Mouse (Mus musculus) forebrain, embryonic 14.5 days (tissue): Measurements from ENCODE around the gene Dzip1. TPM values are rescaled to one million over a fixed set of nuclear protein-coding genes. Genes with fewer than 3 reads are reported as not detected.

Source experiments
- ATAC-seq: fragments of 200-750 bp; cut with Nextera tagmentation; 2 replicates; pipeline ENCODE4 v1.8.0; 2017; ENCODE audit warnings: mild to moderate bottlenecking, moderate library complexity
- DNase-seq: peaks from one replicate; pipeline ENCODE4 v3.0.0-alpha.2; 2015; ENCODE audit warnings: low spot score
- H3K27ac ChIP-seq: fragments of 300-500 bp; sonication (generic); 2 replicates; pipeline ENCODE4 v1.5.1; 2014; ENCODE audit warnings: low read depth, mild to moderate bottlenecking, control low read depth, low read length, moderate library complexity
- H3K27me3 ChIP-seq: fragments of 300-500 bp; sonication (generic); replicated peaks from 2 replicates; pipeline ENCODE4 v1.6.1; 2014; ENCODE audit warnings: low read length, control low read depth, mixed read lengths; ENCODE audit not compliant: control insufficient read depth, insufficient read depth
- H3K36me3 ChIP-seq: fragments of 300-500 bp; sonication (generic); 2 replicates; pipeline ENCODE4 v1.6.1; 2014; ENCODE audit warnings: low read length, control low read depth; ENCODE audit not compliant: control insufficient read depth, insufficient read depth
- H3K4me1 ChIP-seq: fragments of 300-500 bp; sonication (generic); 2 replicates; pipeline ENCODE4 v1.6.1; 2014; ENCODE audit warnings: antibody characterized with exemption, low read length, control low read depth; ENCODE audit not compliant: control insufficient read depth, insufficient read depth
- H3K4me2 ChIP-seq: fragments of 300-500 bp; sonication (generic); 2 replicates; pipeline ENCODE4 v1.6.1; 2014; ENCODE audit warnings: mild to moderate bottlenecking, control low read depth, low read length
- H3K4me3 ChIP-seq: fragments of 300-500 bp; sonication (generic); 2 replicates; pipeline ENCODE4 v1.5.1; 2014; ENCODE audit warnings: low read depth, low read length, control low read depth
- H3K9ac ChIP-seq: fragments of 300-500 bp; sonication (generic); 2 replicates; pipeline ENCODE4 v1.6.1; 2014; ENCODE audit warnings: mild to moderate bottlenecking, low read length, control low read depth, moderate library complexity
- H3K9me3 ChIP-seq: fragments of 300-500 bp; sonication (generic); replicated peaks from 2 replicates; pipeline ENCODE4 v1.6.1; 2016; ENCODE audit warnings: low read length, control low read depth, mixed read lengths; ENCODE audit not compliant: control insufficient read depth
- WGBS: fragments of 180-500 bp; shearing (Covaris S2); extraction: QIAGEN DNeasy Blood & Tissue Kit; methylation state at CpG from one replicate; pipeline ENCODE4 v1.1.7; 2014; 5-methylcytosine and 5-hydroxymethylcytosine counted together
- polyA plus RNA-seq: library from polyadenylated mRNA; unstranded; fragments of >200 nt; fragmentation: Nextera tagmentation; extraction: Ambion mirVana; gene quantifications from 2 replicates; pipeline ENCODE4 v1.2.1, GENCODE M21; 2014

Dzip1 gene
- polyA plus RNA-seq, 1 experiment from 2014 or later, result 30.2 TPM

- Histone ChIP-seq H3K36me3 (no peaks in the 10 kb centered on the region), H3K9ac (no peak overlapping the region), H3K9me3 (no peaks in the 10 kb centered on the region), H3K4me2 (no peak overlapping the region), H3K4me3 (no peak overlapping the region), H3K27me3 (no peaks in the 10 kb centered on the region), H3K27ac (no peak overlapping the region), H3K4me1 (no peaks in the 10 kb centered on the region)
- 97% methylated on average over 1 of the region's 1 CpGs for WGBS
- DNase-seq (no peak), ATAC-seq (no peak)
Observed at GRCm38 (mm10) chr14:118840027-118840426, 85.2 kb downstream of the Dzip1 start.

DNA sequence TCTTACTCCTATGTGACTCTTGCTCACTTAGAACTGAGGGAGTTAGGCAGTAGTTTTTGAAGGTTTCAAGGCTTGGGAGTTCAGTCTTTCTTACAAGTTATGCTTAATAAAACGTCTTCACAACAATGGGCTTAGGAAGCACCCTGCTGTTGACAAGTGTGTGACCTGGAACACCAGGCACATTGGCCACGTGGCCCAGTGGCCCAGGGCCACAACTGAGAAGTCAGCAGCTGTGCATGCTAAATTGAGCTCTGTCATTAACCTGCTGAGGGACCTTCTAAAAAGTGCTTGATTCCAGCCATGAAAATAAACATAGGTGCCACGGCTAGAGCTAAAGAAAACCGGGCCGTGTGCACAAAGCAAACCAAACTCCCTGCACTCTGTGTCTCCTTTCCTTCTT is 85.8 kb downstream of the Dzip1 start:
- H3K36me3 ChIP-seq, result no peaks in the 10 kb centered on the region
- DNase-seq (no peak), ATAC-seq (no peak)
- H3K4me1 ChIP-seq, result no peaks in the 10 kb centered on the region
- no peak overlapping the region for H3K27ac ChIP-seq
- no peaks in the 10 kb centered on the region for H3K27me3 ChIP-seq
- H3K4me3 ChIP-seq, result no peak overlapping the region
- no peak overlapping the region for H3K9ac ChIP-seq
- no peak overlapping the region for H3K4me2 ChIP-seq
- 52% methylated on average over 5 of the region's 5 CpGs for WGBS
- no peaks in the 10 kb centered on the region for H3K9me3 ChIP-seq

DNA sequence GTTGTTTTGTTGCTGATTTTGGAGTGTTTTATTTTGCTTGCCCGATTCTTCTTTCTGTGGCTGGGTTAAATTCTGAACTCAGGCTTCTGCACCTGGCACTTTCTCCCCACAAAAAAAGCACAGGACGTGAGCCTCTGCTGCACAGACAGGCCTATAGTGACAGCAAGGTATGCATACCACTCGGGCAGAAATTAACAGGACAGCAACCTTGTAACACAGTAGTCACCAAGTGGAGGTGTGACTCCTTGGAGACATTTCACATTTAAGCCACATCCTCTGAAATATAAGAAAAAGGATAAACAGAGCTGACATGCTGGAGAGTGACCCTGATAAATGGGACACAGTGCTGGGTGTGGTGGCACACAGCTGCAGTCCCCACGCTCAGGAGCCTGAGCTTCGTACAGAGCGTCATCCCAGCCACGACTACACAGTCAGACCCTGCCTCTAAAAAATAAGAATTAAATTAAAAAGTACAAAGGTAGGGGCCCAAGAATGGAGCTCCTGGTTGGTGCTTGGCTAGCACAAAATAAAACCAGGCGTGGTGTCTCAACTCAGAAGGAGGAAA is 86.6 kb downstream of the Dzip1 start:
- Histone ChIP-seq H3K27me3 (no peaks in the 10 kb centered on the region), H3K4me3 (no peak overlapping the region), H3K9ac (no peak overlapping the region), H3K4me2 (no peak overlapping the region), H3K9me3 (no peaks in the 10 kb centered on the region), H3K4me1 (no peaks in the 10 kb centered on the region), H3K36me3 (no peaks in the 10 kb centered on the region), H3K27ac (no peak overlapping the region)
- DNase-seq (no peak), ATAC-seq (no peak)
- 80% methylated on average over 8 of the region's 8 CpGs for WGBS

DNA sequence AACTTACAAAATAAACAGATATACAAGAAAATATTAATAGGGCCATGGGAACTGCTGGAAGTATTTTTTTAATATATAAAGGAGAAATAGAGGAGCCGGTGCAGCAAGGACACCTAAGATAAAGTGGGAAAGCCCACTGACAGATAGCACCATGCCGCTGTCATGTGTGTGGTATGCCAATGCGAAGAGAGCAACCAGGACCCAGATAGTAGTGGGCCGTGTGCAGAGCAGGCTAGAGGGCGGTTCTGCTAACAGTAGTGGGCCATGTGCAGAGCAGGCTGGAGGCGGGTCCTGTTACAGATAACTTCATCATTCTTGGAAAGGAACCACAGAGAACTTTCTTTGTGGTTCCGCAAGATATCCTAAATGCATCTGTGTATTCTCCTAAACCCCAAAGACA is 88.5 kb downstream of the Dzip1 start:
- Histone ChIP-seq H3K27me3 (no peaks in the 10 kb centered on the region), H3K36me3 (no peaks in the 10 kb centered on the region), H3K4me2 (no peak overlapping the region), H3K9me3 (no peaks in the 10 kb centered on the region), H3K9ac (no peak overlapping the region), H3K27ac (no peak overlapping the region), H3K4me1 (no peaks in the 10 kb centered on the region), H3K4me3 (no peak overlapping the region)
- no peak for ATAC-seq
- WGBS, result 93% methylated on average over 7 of the region's 7 CpGs
- no peak for DNase-seq

GRCm38 (mm10) chr14:118836145-118836544 is 89.1 kb downstream of the Dzip1 start:
- Histone ChIP-seq H3K4me2 (no peak overlapping the region), H3K9ac (no peak overlapping the region), H3K4me1 (no peaks in the 10 kb centered on the region), H3K27me3 (no peaks in the 10 kb centered on the region), H3K27ac (no peak overlapping the region), H3K4me3 (no peak overlapping the region), H3K9me3 (no peaks in the 10 kb centered on the region), H3K36me3 (no peaks in the 10 kb centered on the region)
- WGBS, result 75% methylated on average over 11 of the region's 11 CpGs
- DNase-seq (no peak), ATAC-seq (no peak)

GRCm38 (mm10) chr14:118834313-118834712 is 90.9 kb downstream of the Dzip1 start:
- no peak overlapping the region for H3K9ac ChIP-seq
- no peaks in the 10 kb centered on the region for H3K4me1 ChIP-seq
- no peaks in the 10 kb centered on the region for H3K27me3 ChIP-seq
- H3K4me3 ChIP-seq, result no peak overlapping the region
- ATAC-seq (no peak), DNase-seq (no peak)
- H3K27ac ChIP-seq, result no peak overlapping the region
- H3K9me3 ChIP-seq, result no peaks in the 10 kb centered on the region
- H3K4me2 ChIP-seq, result no peak overlapping the region
- 1% methylated on average over 7 of the region's 7 CpGs for WGBS
- H3K36me3 ChIP-seq, result no peaks in the 10 kb centered on the region

GRCm38 (mm10) chr14:118833241-118833640 is 92.0 kb downstream of the Dzip1 start:
- Histone ChIP-seq H3K4me2 (no peak overlapping the region), H3K9ac (no peak overlapping the region), H3K9me3 (no peaks in the 10 kb centered on the region), H3K4me1 (no peaks in the 10 kb centered on the region), H3K27me3 (no peaks in the 10 kb centered on the region), H3K27ac (no peak overlapping the region), H3K4me3 (no peak overlapping the region), H3K36me3 (no peaks in the 10 kb centered on the region)
- 83% methylated on average over 6 of the region's 6 CpGs for WGBS
- DNase-seq (no peak), ATAC-seq (no peak)

- H3K27me3 ChIP-seq, result no peaks in the 10 kb centered on the region
- no peaks in the 10 kb centered on the region for H3K4me1 ChIP-seq
- no peak overlapping the region for H3K9ac ChIP-seq
- H3K9me3 ChIP-seq, result no peaks in the 10 kb centered on the region
- H3K36me3 ChIP-seq, result no peaks in the 10 kb centered on the region
- WGBS, result 77% methylated on average over 4 of the region's 4 CpGs
- no peak overlapping the region for H3K27ac ChIP-seq
- H3K4me2 ChIP-seq, result no peak overlapping the region
- DNase-seq (no peak), ATAC-seq (no peak)
- H3K4me3 ChIP-seq, result no peak overlapping the region
Observed at GRCm38 (mm10) chr14:118831597-118831996, 93.7 kb downstream of the Dzip1 start.

GRCm38 (mm10) chr14:118829331-118830095 is 95.7 kb downstream of the Dzip1 start:
- Histone ChIP-seq H3K4me1 (no peaks in the 10 kb centered on the region), H3K4me2 (no peak overlapping the region), H3K27me3 (no peaks in the 10 kb centered on the region), H3K9ac (no peak overlapping the region), H3K27ac (no peak overlapping the region), H3K36me3 (no peaks in the 10 kb centered on the region), H3K9me3 (no peaks in the 10 kb centered on the region), H3K4me3 (no peak overlapping the region)
- 92% methylated on average over 11 of the region's 11 CpGs for WGBS
- ATAC-seq (no peak), DNase-seq (no peak)
